Mouse (Mus musculus) kidney, postnatal 36 days (tissue): ENCODE data around the gene 1110051M20Rik.
A peak's percentile ranks its signal among the peaks of the same experiment; 100 is the strongest.

Experiments used
- DNase-seq, 2 experiments: peaks; one replicate each; pipeline ENCODE4 v3.0.0; 2021 to 2022; ENCODE audit warnings: mixed read lengths in 2 of 2

The 1110051M20Rik gene

DNA sequence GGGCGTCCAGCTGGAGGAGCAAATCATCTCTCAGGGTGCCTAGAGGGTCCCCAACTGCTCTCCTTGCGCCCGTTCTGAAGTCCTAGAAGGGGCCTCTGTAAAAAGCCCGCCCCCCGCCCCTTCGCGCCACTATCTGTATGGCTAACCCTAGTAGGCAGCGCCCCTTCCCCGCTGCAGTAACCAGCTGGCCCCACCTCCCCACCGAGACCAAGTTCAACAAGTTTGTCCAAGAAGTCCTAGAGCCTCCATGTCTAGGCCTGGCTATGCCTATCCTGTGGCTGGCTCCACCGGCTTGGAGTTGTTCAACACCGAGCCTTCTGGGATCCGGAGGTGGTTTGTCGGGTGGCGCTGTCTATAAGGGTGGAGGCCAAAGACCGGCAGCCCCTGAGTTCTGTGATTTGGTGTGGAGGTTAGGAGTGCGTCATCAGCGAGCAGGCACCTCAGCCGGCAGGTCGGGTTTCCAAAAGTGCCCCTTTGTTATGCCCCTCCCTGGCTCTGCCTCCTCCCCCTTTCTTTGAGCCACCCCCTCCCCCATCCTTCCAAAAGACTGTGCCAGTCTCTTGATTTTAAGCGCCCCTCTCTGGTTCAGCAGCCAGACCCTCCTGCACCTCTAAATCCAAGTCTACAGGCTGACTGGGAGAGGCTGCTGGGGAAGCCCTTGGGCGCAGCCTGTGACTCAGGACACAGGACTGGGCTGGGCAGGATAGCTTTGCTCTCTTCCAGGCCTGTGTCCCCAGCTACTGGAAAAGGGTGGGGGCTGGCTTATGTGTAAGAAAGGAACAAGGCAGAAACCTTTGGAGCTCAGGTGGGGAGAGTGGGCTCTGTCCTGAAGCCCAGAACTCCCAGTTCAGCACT, 187.2 kb downstream of the 1110051M20Rik start:
- peak; percentile 58 to 68 for DNase-seq

DNA sequence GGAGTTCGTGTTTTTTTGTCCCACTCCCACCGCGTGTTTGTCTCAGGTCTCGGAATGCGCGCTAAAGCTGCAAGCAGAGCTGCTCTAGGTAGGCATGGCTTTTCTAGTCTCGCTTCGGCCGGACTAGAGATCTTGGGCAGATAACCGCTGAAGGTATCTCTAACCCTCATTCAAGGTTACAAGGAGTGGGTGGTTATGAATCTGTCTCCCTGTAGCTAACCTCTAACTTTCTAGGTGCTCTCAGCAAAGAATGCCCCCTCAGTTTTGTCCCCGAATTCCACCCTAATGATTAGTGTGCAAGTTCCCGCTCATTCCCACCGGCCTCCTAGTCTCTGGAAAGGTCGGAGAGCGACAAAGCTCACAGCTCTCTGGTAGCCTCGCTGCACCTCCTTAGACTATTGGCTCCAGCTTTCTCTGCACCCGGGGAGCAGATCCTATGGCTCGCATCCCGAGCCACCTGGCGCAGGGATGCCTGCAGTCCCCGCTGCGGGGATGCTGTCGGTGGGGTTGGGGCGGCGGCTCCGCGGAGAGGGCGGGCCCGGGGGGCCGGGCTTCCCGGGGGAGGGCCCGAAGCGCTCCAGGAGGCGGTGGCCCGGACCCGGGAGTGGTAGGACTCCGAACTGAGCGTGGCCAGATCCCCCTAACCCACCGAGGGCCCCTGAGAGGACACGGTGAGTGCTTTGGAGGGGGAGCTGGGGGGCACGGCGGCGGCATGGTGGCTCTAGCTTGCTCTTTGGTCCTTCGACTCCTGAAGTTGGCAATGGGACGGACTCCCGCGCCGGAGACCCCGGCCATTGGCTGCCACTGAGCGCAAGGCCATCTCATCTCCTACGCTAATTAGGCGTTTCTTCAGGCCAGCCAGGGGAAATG, 188.0 kb downstream of the 1110051M20Rik start:
- DNase-seq: peak; percentile 56 to 85

DNA sequence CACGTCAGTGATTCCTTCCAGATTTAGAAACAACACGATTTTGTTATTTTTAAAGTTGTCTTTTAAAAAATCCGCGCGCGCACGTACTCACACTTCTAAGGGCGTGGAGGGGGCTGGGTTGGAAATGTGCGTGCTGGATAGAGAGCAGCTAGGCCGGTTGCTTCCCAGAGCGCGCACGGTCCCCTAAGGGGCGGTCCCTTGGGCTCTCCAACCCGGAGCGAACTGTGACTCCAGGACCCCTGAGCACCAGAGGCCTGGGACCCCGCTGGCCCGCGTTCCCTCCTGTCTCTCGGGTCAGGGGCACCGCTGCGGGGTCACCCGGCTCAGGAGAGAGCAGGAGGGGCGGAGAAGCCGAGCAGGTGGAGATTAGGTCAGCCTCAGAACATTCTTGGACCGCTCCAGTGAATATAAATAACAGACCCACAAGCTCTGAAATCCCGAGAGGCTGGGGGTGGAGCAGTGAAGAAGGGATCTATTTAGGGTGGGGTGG, 188.8 kb downstream of the 1110051M20Rik start, which contains the start of gene Pacsin3:
Gene Pacsin3, plus strand, starts transcription at position 294 of the 490 bp plus-strand sequence.
- DNase-seq: peak; percentile 20 to 30

DNA sequence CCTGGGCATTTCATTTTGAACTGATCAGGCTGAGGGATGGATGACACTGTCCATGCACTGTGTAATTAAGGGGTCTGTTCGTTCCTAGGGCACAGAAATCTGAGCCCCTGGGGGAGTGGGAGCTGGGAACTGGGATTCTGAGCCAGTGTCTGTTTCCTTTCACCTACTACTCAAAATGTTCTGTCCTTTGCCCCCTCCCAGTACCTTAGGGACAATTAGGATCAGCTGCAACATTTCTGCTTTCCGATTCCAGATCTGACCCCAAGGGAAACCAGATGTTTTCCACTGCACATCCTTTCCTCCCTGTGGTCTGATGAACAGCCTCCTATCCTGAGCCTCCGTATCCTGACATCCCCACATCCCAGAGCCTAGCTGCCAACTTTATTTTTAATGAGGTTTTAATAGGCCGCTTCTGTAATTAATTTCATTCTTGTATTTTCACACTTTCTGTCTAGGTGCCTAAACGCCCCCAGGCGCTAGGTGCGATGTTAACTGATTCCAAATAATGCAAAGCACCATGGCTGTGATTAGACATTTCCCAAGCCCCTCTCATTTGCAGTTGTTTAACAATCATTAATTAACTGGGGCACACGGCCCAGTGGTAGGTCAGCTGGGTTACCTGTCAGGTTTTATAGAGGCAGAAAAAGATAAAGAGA, 189.7 kb downstream of the 1110051M20Rik start:
- no peak for DNase-seq

DNA sequence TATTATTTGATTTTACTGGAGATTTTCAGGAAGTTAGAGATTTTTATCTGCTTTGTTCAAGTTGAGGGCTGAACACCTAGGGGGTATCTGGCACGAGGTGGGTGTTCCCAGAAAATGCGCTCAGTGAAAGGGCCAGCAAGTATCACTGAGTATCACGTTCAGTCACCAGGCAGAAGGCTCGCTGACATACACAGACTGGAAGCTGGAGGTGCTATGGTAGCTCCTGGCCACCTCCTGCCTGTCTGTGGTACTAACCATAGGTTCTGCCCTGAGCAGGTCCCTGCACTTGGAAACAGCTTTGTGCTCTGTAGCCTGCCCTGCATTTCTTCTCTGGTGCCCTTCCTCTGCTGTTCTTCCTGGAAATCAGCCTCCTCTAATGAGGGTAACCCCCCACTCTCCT, 192.0 kb downstream of the 1110051M20Rik start:
- DNase-seq: no peak

DNA sequence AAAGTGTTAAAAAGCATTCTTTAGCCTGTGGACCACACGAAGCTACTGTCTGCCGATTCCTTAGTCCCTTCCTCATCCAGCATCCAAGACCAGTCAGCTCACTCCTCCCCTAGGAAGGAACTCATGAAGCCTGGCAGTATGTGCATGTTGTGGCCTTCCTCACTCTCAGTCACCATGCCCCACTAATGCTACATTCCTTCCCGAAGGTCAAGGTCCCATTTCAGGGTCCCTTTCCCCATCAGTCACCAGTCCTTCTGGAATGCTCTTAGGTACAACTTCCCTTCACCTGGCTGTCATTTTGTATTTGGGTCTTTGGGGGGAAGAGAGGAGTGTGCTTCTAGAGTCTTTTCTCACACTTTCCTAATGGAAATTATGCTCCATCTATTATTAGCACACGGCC, 192.5 kb downstream of the 1110051M20Rik start:
- DNase-seq: no peak

DNA sequence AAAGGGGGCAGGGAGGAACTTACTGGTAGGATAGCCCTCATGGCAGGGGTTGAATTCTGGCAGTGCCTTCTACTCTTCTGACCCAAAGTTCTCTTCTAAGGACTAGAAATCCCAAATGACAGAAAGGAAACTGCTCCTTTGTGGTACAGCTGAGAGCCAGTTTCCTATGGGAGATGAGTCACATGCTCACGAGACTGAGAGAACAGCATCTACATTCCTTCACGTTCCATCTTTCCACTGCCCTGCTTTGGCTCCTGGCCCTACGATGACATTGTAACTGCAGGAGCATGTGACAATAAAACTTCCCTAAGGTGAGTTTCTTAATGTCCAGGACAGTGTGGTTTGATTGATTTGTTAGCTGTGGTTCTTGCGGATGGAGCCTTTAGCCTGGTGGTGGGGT, 196.1 kb downstream of the 1110051M20Rik start:
- no peak for DNase-seq

DNA sequence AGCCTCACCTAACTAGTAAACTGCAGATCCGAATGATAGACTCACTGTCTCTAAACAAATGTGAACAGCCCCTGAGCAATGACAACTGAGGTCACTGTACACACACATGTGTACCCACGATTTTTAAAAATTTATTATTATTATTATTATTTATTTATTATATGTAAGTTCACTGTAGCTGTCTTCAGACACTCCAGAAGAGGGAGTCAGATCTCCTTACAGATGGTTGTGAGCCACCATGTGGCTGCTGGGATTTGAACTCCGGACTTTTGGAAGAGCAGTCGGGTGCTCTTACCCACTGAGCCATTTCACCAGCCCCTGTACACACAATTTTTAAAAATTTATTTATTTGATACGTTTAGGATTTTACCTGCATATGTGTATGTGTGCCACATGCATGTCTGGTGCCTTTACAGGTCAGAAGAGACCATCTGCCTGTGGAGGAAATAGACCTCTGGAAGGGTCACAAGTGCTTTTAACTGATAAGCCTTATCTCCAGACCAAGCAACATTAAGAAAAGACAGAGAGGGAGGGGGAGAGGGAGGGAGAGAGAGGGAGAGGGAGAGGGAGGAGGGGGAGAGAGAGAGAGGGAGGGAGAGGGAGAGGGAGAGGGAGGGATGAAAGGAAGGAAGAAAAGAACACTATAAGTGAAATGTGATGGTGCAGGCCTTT, 199.8 kb downstream of the 1110051M20Rik start:
- DNase-seq: no peak

DNA sequence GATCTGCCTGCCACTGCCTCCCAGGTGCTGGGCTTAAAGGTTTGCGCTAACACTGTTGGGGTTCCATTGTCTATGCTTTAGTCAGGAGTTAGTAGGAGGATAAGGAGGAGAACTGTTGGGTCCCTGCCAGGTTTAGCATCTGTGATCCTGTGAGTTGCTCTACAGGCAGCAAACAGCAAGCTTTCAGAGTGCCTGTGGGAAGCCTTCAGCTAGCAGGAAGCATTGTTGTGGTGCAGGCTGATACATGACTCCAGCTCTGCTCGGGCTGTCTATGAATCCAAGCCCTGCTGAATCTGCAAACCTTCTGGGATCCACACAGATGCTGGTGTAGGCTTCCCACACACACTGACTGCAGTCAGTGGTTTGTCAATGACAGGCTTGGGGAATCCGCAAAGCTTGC, 201.1 kb downstream of the 1110051M20Rik start:
- DNase-seq: no peak

DNA sequence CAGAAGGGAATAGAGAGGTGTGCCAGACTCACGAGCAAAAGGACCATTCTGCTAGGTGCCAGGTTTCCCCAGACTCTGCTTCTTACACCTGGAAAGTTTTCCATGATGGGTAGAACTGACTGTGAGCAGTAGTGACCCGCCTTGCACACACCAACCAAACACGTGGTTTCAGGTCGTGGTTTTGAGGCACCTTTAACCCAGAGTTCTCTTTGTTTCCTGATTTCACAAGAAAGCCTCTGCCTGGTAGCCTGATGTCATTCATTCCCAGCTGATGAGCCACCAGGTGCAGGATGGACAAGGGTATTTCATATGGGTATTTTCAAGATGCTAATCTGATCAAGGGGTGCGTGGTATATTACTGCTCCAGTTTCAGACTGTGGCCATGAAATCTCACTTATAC, 202.0 kb downstream of the 1110051M20Rik start:
- DNase-seq: no peak

DNA sequence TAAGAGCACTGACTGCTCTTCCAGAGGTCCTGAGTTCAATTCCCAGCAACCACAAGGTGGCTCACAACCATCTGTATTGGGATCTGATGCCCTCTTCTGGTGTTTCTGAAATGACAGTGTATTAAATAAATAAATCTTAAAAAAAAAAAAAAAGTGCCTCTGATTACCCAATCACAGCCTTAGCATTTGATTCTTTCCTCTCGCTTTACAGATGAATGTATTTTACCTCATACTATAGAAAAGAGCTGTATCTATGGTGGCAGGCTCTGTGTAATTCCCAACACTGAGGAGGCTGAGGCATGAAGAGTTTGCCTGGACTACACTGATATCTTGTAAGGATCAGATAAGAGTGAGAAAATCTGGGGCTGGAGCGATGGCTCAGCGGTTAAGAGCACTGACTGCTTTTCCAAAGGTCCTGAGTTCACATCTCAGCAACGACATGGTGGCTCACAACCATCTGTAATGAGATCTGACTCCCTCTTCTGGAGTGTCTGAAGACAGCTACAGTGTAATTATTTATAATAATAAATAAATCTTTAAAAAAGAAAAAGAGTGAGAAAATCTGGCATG, 206.9 kb downstream of the 1110051M20Rik start:
- peak in 1 of 2 experiments; percentile 17 for DNase-seq

DNA sequence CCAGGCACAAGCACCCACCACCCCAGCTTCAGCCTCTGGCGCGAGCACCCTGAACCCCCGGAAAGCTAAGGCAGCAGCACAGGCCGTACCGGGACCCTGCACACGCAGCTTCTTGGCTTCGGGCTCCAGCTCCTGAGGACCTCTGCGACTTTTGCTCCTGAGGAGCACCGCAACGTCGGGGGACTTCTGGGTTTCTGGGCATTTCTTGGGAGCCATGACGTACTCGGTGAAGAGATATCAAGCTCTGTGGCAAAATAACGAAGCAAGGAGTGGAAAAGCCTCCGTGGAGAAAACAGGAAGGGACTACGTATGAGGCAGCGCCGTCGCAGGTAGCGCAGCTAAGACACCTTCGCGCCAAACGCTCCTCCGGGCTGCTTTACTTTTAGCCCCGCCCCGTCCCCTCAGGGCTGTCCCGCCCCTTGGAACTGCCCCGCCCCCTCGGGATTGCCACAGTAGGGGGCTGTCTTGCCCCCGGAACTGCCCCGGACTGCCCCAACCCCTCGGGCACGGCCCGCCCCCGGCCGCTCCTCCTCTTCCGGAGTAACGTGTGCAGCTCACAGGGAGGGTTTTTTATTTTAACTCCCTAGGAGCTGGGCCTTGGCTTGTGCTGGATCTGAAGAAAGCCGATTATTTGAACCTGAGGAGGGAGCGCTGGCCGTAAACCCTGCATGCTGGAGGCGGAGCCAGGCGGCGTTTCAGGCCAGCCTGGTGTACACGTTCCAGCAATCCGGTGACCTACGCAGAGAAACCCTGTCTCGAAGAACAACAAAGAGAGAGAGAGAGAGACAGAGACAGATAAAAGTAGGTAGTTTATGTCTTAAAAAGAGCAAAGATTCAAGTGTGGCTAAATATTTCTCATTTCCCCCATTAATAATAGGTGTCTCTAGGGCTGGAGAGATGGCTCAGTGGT, 207.6 kb downstream of the 1110051M20Rik start, which contains the start of gene Ddb2:
Gene Ddb2, minus strand, starts transcription at position 382 of the 910 bp plus-strand sequence.
- DNase-seq: peak; percentile 94 to 98

DNA sequence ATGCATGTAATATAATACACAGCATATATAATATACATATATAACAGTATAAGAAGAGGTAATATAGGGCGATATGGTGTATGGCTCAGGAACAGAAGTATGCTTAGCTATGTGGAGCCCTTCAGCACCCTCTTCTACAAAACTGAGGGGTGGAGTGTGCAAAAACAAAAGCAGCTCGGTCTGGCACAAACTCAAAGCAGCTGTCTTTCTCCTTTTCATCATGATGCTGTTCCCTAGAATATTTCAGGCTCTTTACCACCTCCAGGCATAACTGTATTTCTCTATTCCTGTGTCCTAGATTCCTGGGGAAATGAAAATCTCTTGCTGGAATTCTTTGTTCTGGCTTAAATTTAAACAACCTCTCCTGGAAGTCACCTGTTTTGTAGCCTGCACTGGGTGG, 214.8 kb downstream of the 1110051M20Rik start:
- DNase-seq: no peak
